Mouse (Mus musculus): ENCODE data around the gene Rtel1.

GRCm38 (mm10) chr2:181288691-181289090 lies 30.8 kb upstream of the Rtel1 start:
- TF ChIP-seq GATA1 (IDR thresholded peaks at IDR 0.05; ENCODE audit: borderline replicate concordance, low read length) (no peak), FLI1 (IDR thresholded peaks at IDR 0.05; ENCODE audit: low read length) (no peak)

All from megakaryocyte, embryonic 14.5 days (primary cell).